Mouse (Mus musculus): ENCODE results near the gene Thsd4.
"Not testable (repeated sequence)": the region's sequence is repeated elsewhere in the genome, so short reads cannot be mapped to it uniquely, and the experiment has no call there.

The Thsd4 gene

DNA sequence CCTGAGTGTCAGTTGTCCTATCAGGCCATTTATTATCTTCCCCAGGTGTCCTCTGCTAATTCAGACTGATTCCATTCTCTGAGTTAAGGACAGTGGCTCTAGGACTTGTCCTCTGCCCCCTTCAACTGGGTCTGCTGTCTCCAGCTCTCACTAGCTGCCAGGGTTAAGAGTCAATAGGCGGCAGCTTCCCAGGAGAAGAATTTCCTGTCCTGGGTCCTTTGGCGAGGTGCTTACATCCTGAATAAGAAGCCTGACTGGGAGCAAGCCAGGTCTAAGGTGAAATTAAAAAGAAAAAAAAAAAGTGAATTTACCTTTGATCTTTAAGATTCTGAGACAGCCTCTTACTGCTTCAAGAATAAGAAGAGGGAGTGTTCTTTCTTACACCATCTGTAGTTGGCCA lies 582.2 kb downstream of the Thsd4 start:
- in situ Hi-C loops (cut with MboI; ENCODE audit: unreplicated experiment in 2 of 2), result no loop called here

DNA sequence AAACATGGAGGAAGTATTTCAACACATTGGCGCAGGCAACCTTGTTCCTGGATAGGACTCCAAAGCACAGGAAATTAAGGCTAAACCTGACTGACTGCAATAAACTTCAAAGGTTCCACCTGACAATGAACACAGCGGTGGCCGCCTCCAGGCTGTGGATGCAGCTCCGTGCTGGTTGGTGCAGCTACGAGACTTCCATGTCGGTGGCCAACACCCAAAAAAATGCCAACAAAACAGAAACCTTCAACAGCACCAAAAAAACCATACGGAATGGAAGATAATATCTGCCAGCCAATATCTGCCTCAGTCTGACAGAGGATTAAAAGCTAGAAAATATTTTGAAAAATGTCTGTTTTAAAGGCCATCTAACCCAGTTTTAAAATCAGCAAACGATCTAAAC lies 583.3 kb downstream of the Thsd4 start:
- in situ Hi-C loops (cut with MboI; ENCODE audit: unreplicated experiment in 2 of 2), result no loop called here

DNA sequence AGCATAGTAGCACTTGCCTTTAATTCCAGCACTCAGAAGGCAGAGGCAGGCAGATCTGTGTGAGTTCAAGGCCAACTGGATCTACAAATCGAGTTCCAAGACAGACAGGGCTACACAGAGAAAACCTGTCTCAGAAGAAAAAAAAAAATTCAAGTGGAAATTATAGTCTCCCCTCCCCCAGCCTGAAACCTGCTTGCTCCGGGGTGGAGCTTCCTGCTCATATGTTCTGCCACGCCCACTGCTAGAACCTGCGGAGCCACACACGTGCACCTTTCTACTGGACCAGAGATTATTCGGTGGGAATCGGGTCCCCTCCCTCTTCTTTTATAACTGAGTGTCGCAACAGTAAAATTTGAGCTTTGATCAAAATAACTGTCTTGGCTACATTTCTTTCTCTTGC lies 586.0 kb downstream of the Thsd4 start:
- in situ Hi-C loops (cut with MboI; ENCODE audit: unreplicated experiment in 2 of 2), result not testable (repeated sequence)

DNA sequence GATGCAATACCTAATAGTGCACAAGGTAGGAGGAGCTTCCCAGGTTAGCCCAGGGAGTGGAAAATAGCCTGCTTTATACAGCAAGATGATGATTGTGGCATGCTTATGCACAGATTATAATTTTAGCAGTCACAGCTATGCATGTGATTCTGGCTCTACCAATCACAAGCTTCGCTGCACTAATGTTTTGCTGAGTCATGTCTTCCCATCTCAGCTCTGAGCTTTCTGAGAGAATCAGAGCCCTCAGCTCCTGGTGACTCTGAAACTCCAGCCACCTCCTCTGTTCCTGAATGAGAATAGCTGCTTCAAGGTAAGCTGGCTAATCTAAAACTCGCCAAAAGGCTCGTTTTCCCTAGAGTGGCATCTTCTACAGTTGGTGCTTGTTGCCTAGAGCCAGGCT lies 591.6 kb downstream of the Thsd4 start:
- in situ Hi-C loops (cut with MboI; ENCODE audit: unreplicated experiment in 2 of 2), result no loop called here
